ENCODE assay signal across 27 mouse cellular contexts in the genomic region with DNA sequence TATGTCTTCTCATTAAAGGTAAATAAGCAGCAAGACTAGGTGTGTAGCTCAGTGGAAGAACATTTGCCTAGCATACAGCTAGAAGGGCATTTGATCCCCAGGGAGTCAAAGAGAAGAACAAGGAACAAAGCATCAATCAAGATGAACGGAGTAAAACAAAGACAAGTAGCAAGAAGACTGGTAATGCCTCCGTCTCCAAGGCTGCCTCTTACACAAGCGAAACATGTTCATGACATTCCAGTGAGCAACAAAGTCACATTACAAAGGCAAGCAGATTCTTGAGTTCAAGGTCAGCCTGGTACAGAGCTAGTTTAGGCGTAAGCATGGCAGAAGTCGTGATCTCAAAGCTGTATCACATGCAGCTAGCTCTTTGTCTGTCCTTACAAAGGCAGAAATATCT.
"Had no signal": no experiment of that assay in that cellular context is flagged by ENCODE, and none has a peak within 500 bp of the region (broad histone marks: within the 10 kb centered on the region; RNA-seq: fewer than 3 reads in every experiment).

No protein-coding gene starts in this region.

- H3K9me3 ChIP-seq: heart, embryonic 10.5 days; heart, embryonic 12.5 days; hindbrain, embryonic 10.5 days; hindbrain, embryonic 12.5 days; intestine, embryonic 15.5 days; limb, embryonic 10.5 days; limb, embryonic 12.5 days; liver, embryonic 13.5 days had no signal

- H3K27ac ChIP-seq: gastrocnemius, adult 2 months; heart, embryonic 10.5 days; hindbrain, embryonic 10.5 days; hindbrain, embryonic 12.5 days; hindbrain, embryonic 14.5 days; intestine, embryonic 15.5 days; layer of hippocampus, adult 2 months; left cerebral cortex, adult 2 months; limb, embryonic 10.5 days; limb, embryonic 12.5 days; liver, embryonic 13.5 days had no signal

- ATAC-seq: hindbrain, embryonic 16.5 days; inflammation-experienced regulatory T-cells, adult 6 months; intestine, embryonic 15.5 days; intestine, postnatal 0 days had no signal

- H3K4me3 ChIP-seq: gastrocnemius, adult 2 months; heart, embryonic 10.5 days; heart, embryonic 12.5 days; hindbrain, embryonic 10.5 days; hindbrain, embryonic 12.5 days; intestine, embryonic 15.5 days; layer of hippocampus, adult 2 months; left cerebral cortex, adult 2 months; limb, embryonic 10.5 days; limb, embryonic 12.5 days; liver, embryonic 13.5 days had no signal

- H3K4me1 ChIP-seq: heart, embryonic 10.5 days; heart, embryonic 12.5 days; hindbrain, embryonic 10.5 days; hindbrain, embryonic 12.5 days; intestine, embryonic 15.5 days; limb, embryonic 10.5 days; limb, embryonic 12.5 days; liver, embryonic 13.5 days had no signal

- H3K9ac ChIP-seq: heart, embryonic 12.5 days; hindbrain, embryonic 12.5 days; hindbrain, embryonic 14.5 days; intestine, embryonic 15.5 days; limb, embryonic 12.5 days; liver, embryonic 13.5 days had no signal

- H3K4me2 ChIP-seq: heart, embryonic 12.5 days; hindbrain, embryonic 12.5 days; hindbrain, embryonic 14.5 days; intestine, embryonic 15.5 days; limb, embryonic 12.5 days; liver, embryonic 11.5 days; liver, embryonic 13.5 days had no signal

- H3K36me3 ChIP-seq: heart, embryonic 10.5 days; heart, embryonic 12.5 days; hindbrain, embryonic 10.5 days; hindbrain, embryonic 12.5 days; intestine, embryonic 15.5 days; limb, embryonic 10.5 days; limb, embryonic 12.5 days; liver, embryonic 13.5 days had no signal

- H3K27me3 ChIP-seq: heart, embryonic 12.5 days; hindbrain, embryonic 12.5 days; intestine, embryonic 15.5 days; limb, embryonic 12.5 days; liver, embryonic 13.5 days had no signal

- DNase-seq: gastrocnemius, adult 2 months; gastrocnemius, postnatal 10 days; gastrocnemius, postnatal 25 days; heart, adult 18-20 months; heart, postnatal 10 days; heart, postnatal 4 days; kidney, adult 18-20 months; kidney, adult 8-10 months; kidney, postnatal 10 days; kidney, postnatal 25 days; kidney, postnatal 4 days; liver; liver, embryonic 13.5 days had no signal
